Mouse (Mus musculus) frontal cortex, postnatal 10 days (tissue): ENCODE measurements around the gene Olfr1061.
"Not testable (repeated sequence)": the region's sequence is repeated elsewhere in the genome, so short reads cannot be mapped to it uniquely, and the experiment has no call there.

Experiments
- DNase-seq, 2 experiments: peaks; one replicate each; pipeline ENCODE4 v3.0.0; 2022; ENCODE audit warnings: low spot score in 2 of 2, mixed read lengths in 1 of 2

Olfr1061 gene

DNA sequence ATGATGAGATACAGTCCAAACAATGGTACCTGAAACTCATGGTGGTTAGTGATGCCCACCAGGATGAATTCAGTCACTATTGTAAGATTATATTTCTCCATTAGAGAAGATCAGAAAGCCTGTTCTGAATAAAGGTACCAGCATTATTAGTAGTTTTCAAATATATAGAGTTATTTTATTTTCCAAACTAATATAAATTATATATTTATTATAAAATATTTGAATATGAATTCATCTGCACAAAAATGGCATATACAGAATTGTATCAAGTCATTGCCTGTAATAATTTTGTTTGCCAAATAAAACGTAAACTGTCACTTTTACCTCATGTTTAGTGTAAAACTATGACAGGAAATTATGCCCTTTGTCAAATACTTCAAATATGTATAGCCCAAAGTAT lies at the start of gene Olfr1061:
Gene Olfr1061 (minus strand): TSS at position 101 of the 400 bp plus-strand sequence.
- no peak for DNase-seq

DNA sequence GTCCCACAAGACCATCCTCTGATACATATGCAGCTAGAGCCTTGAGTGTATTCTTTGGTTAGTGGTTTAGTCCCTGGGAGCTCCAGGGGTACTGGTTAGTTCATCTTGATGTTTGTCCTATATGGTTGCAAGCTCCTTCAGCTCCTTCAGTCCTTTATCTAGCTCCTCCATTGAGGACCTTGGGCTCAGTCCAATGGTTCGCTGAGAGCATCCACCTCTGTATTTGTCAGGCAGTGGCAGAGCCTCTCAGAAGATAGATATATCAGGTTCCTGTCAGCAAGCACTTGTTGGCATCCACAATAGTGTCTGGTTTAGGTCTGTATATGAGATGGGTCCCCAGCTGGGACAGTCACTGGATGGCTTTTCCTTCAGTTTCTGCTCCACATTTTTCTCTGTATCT lies 46.6 kb upstream of the Olfr1061 start:
- no peak for DNase-seq

DNA sequence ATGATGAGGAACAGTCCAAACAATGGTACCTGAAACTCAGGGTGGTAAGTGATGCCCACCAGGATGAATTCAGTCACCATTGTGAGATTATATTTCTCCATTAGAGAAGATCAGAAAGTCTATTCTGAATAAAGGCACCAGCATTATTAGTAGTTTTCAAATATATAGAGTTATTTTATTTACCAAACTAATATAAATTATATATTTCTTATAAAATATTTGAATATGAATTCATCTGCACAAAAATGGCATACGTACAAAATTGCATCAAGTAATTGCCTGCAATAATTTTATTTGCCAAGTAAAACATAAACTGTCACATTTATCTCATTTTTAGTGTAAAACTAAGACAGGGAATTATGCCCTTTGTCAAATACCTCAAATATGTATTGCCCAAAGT lies 42.3 kb upstream of the Olfr1061 start, which contains the start of gene Olfr1066:
Gene Olfr1066 (minus strand): TSS at position 101 of the 400 bp plus-strand sequence.
- no peak for DNase-seq

GRCm38 (mm10) chr2:86450491-86450890 lies 36.6 kb upstream of the Olfr1061 start, which contains the start of gene Olfr1065:
TSS of gene Olfr1065 (minus strand) at chr2:86450591.
- DNase-seq = not testable (repeated sequence)

GRCm38 (mm10) chr2:86442101-86442500 lies 28.3 kb upstream of the Olfr1061 start:
- not testable (repeated sequence) for DNase-seq

- not testable (repeated sequence) for DNase-seq
Observed at GRCm38 (mm10) chr2:86428511-86428910, 14.7 kb upstream of the Olfr1061 start.

GRCm38 (mm10) chr2:86426649-86427048 lies 12.8 kb upstream of the Olfr1061 start, which contains the start of gene Olfr1062:
TSS of gene Olfr1062 (minus strand) at chr2:86426749.
- DNase-seq = not testable (repeated sequence)

GRCm38 (mm10) chr2:86395114-86395513 lies 18.7 kb downstream of the Olfr1061 start:
- DNase-seq = no peak

DNA sequence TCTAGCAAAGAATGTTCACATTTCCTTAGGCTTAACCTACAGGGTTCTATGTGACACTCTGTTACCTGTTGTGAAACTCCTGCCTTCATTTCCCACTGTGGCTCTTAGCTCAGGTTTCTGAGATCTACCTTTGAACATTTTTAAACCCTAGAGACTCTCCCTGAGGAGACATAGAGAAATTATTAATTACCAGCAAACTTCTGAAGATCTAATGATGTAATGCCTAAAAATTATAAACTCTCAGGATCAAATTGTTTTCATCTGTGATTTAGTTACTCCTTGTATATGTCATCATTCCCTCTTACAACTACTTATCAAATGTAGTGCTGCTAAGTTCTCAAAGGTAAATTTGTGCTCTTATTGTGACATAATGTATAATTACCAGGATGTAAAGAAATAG lies 25.4 kb downstream of the Olfr1061 start, which contains the start of gene Olfr1058:
Gene Olfr1058 (minus strand): TSS at position 101 of the 400 bp plus-strand sequence.
- not testable (repeated sequence) for DNase-seq

DNA sequence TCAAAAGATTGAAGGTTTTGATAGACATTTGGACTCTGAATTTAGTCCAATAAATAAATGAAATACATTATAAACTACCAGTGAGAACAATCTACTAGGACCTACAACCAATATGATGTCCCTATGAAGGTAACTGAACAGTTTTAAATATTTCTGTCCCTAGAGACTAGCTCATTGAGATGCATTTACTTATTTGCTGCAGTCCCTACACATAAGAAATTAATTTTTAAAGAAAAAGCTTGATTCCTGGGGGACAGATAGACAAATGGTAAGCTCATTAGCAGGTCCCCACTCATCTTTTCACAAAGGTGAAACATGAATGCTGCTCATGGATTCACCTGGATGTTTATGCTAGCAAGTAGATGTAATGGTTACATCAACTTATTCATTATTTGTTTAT lies 35.6 kb downstream of the Olfr1061 start, which contains the start of gene Olfr1057:
Gene Olfr1057 (minus strand): TSS at position 101 of the 400 bp plus-strand sequence.
- DNase-seq = no peak

DNA sequence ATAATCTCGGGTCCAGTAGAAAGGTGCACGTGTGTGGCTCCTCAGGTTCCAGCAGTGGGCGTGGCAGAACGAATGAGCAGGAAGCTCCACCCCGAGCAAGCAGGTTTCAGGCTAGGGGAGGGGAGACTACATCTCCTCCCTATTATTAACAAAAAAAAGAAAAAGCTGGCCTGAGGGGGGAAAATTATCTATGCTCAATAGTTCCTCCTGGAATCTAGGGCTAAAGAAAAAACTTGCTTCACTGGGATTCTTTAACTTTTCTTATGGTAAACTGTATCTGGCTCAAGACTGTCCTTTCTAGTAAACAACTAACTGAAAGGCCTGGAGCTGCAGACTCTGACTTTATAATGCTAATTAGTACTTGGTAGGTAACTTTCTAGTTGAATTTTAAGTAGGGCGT lies 47.5 kb downstream of the Olfr1061 start:
- not testable (repeated sequence) for DNase-seq
